16 mouse cellular contexts compared by ENCODE assay signal in genomic region chr12:111385883-111386641, GRCm38 (mm10). TPM values are rescaled to one million over a fixed set of nuclear protein-coding genes. Genes with fewer than 3 reads are reported as not detected.
DNase-seq lines count a peak whose midpoint lies in the region; ATAC-seq and TF ChIP-seq lines count a peak whose summit lies in the region.
"Had no signal": no experiment of that assay in that cellular context is flagged by ENCODE, and none has a peak within 500 bp of the region (broad histone marks: within the 10 kb centered on the region; RNA-seq: fewer than 3 reads in every experiment).

No protein-coding gene starts in this region.

- H3K4me2 ChIP-seq in embryonic facial prominence, embryonic 14.5 days (ENCODE audit: low read depth, low read length), result no peak overlapping the region
- no peak overlapping the region for H3K4me2 ChIP-seq in lung, embryonic 16.5 days (ENCODE audit: low read depth, low read length)
- H3K4me2 ChIP-seq in stomach, embryonic 14.5 days (replicated peaks; ENCODE audit: low read depth, low read length), result no peak overlapping the region
- H3K4me2 ChIP-seq: hindbrain, embryonic 15.5 days; midbrain, embryonic 11.5 days had no signal

- no peaks in the 10 kb centered on the region for H3K9me3 ChIP-seq in embryonic facial prominence, embryonic 14.5 days (ENCODE audit: control insufficient read depth, low read length)
- H3K9me3 ChIP-seq in embryonic facial prominence, embryonic 10.5 days, result no peaks in the 10 kb centered on the region
- no peaks in the 10 kb centered on the region for H3K9me3 ChIP-seq in lung, embryonic 16.5 days (ENCODE audit: control insufficient read depth, low read length)
- no peaks in the 10 kb centered on the region for H3K9me3 ChIP-seq in stomach, embryonic 14.5 days (ENCODE audit: control insufficient read depth, low read depth, low read length)
- H3K9me3 ChIP-seq: hindbrain, embryonic 15.5 days had no signal

- no peak overlapping the region for H3K9ac ChIP-seq in embryonic facial prominence, embryonic 14.5 days (ENCODE audit: low read depth, low read length)
- H3K9ac ChIP-seq in lung, embryonic 16.5 days (ENCODE audit: low read length), result no peak overlapping the region
- no peak overlapping the region for H3K9ac ChIP-seq in stomach, embryonic 14.5 days (replicated peaks; ENCODE audit: low read depth, low read length)
- H3K9ac ChIP-seq: hindbrain, embryonic 15.5 days had no signal

- H3K4me3 ChIP-seq in embryonic facial prominence, embryonic 14.5 days (ENCODE audit: low read depth, low read length), result no peak overlapping the region
- H3K4me3 ChIP-seq in embryonic facial prominence, embryonic 10.5 days, result no peak overlapping the region
- H3K4me3 ChIP-seq in kidney, adult 2 months (ENCODE audit: insufficient read depth, low read depth, low read length), result no peak overlapping the region
- no peak overlapping the region for H3K4me3 ChIP-seq in lung, embryonic 16.5 days (ENCODE audit: low read length)
- no peak overlapping the region for H3K4me3 ChIP-seq in stomach, embryonic 14.5 days (ENCODE audit: low read depth, low read length)
- H3K4me3 ChIP-seq: hindbrain, embryonic 15.5 days; left cerebral cortex, adult 2 months had no signal

- H3K27ac ChIP-seq in embryonic facial prominence, embryonic 14.5 days (replicated peaks; ENCODE audit: low read depth, low read length), result peak overlapping the region; percentile 39; the same call in 1 of the 2 replicates
- H3K27ac ChIP-seq in embryonic facial prominence, embryonic 10.5 days (replicated peaks), result no peak overlapping the region
- peak overlapping the region; percentile 66 for H3K27ac ChIP-seq in kidney, adult 2 months (ENCODE audit: insufficient read depth, low read depth, low read length)
- peak overlapping the region; percentile 71 for H3K27ac ChIP-seq in lung, embryonic 16.5 days (ENCODE audit: low read length)
- H3K27ac ChIP-seq in stomach, embryonic 14.5 days (ENCODE audit: low read length), result no peak overlapping the region; the same call in 1 of the 2 replicates
- H3K27ac ChIP-seq: hindbrain, embryonic 15.5 days; left cerebral cortex, adult 2 months had no signal

- no peak for DNase-seq in embryonic facial prominence, embryonic 14.5 days (ENCODE audit: low spot score)
- DNase-seq in embryonic facial prominence, embryonic 10.5 days (ENCODE audit: low spot score), result no peak
- no peak for DNase-seq in kidney, adult 2 months
- DNase-seq in kidney, adult 8-10 months, result no peak
- no peak for DNase-seq in lung, postnatal 4 days
- DNase-seq in adrenal gland, postnatal 36 days, result no peak
- DNase-seq: cerebellum, postnatal 36 days; thymus, adult 2 months had no signal

- TF ChIP-seq CTCF in kidney, adult 2 months (conservative IDR thresholded peaks at IDR 0.05; ENCODE audit: insufficient read depth, insufficient read length, low read depth, low read length), result no peak

- no peak for TF ChIP-seq POLR2A in kidney, adult 2 months (IDR thresholded peaks at IDR 0.05; ENCODE audit: low read depth, low read length)

- H3K36me3 ChIP-seq in embryonic facial prominence, embryonic 14.5 days (ENCODE audit: control insufficient read depth, insufficient read depth, low read length), result no peaks in the 10 kb centered on the region
- no peaks in the 10 kb centered on the region for H3K36me3 ChIP-seq in embryonic facial prominence, embryonic 10.5 days (replicated peaks)
- no peaks in the 10 kb centered on the region for H3K36me3 ChIP-seq in kidney, adult 2 months (ENCODE audit: control insufficient read depth, insufficient read depth, low read length)
- no peaks in the 10 kb centered on the region for H3K36me3 ChIP-seq in lung, embryonic 16.5 days (ENCODE audit: control insufficient read depth, insufficient read depth, low read length)
- H3K36me3 ChIP-seq in stomach, embryonic 14.5 days (ENCODE audit: control insufficient read depth, insufficient read depth, low read length), result no peaks in the 10 kb centered on the region
- H3K36me3 ChIP-seq: hindbrain, embryonic 15.5 days had no signal

- 80% methylated on average over 13 of the region's 13 CpGs for WGBS in embryonic facial prominence, embryonic 14.5 days
- 89% methylated on average over 13 of the region's 13 CpGs for WGBS in embryonic facial prominence, embryonic 10.5 days
- WGBS in kidney, adult 2 months, result 76% methylated on average over 13 of the region's 13 CpGs
- 78% methylated on average over 13 of the region's 13 CpGs for WGBS in lung, embryonic 16.5 days
- 81% methylated on average over 13 of the region's 13 CpGs for WGBS in stomach, embryonic 14.5 days

- H3K27me3 ChIP-seq in embryonic facial prominence, embryonic 14.5 days (replicated peaks; ENCODE audit: control insufficient read depth, insufficient read depth, low read length), result no peaks in the 10 kb centered on the region
- no peaks in the 10 kb centered on the region for H3K27me3 ChIP-seq in embryonic facial prominence, embryonic 10.5 days (replicated peaks; ENCODE audit: low read depth, poor library complexity, severe bottlenecking)
- no peaks in the 10 kb centered on the region for H3K27me3 ChIP-seq in kidney, adult 2 months (replicated peaks; ENCODE audit: control insufficient read depth, insufficient read depth, low read length)
- no peaks in the 10 kb centered on the region for H3K27me3 ChIP-seq in lung, embryonic 16.5 days (ENCODE audit: control insufficient read depth, insufficient read depth, low read depth, low read length)
- H3K27me3 ChIP-seq in stomach, embryonic 14.5 days (ENCODE audit: control insufficient read depth, insufficient read depth, low read length), result no peaks in the 10 kb centered on the region
- H3K27me3 ChIP-seq: hindbrain, embryonic 15.5 days had no signal

- no peaks in the 10 kb centered on the region for H3K4me1 ChIP-seq in embryonic facial prominence, embryonic 14.5 days (ENCODE audit: control insufficient read depth, insufficient read depth, low read length)
- H3K4me1 ChIP-seq in embryonic facial prominence, embryonic 10.5 days, result peaks cover 10% of the 10 kb centered on the region
- H3K4me1 ChIP-seq in kidney, adult 2 months (ENCODE audit: control insufficient read depth, insufficient read depth, low read length), result peaks cover 14% of the 10 kb centered on the region; the same call in 1 of the 2 replicates
- H3K4me1 ChIP-seq in lung, embryonic 16.5 days (replicated peaks; ENCODE audit: control insufficient read depth, insufficient read depth, low read length), result peaks cover 12% of the 10 kb centered on the region
- H3K4me1 ChIP-seq in stomach, embryonic 14.5 days (ENCODE audit: control insufficient read depth, insufficient read depth, low read length), result 0 out of 2 replicates have a peak, but pooled peaks cover 4% of the 10 kb centered on the region
- H3K4me1 ChIP-seq: hindbrain, embryonic 15.5 days had no signal

- no peak; the same call in 1 of the 2 replicates for ATAC-seq in embryonic facial prominence, embryonic 14.5 days (ENCODE audit: low read depth)
- peak; percentile 29; the same call in 1 of the 2 replicates for ATAC-seq in lung, embryonic 16.5 days (ENCODE audit: low read depth)
- 0 out of 2 replicates have a peak, but pooled peaks have one; percentile 10 for ATAC-seq in stomach, embryonic 14.5 days (ENCODE audit: insufficient number of reproducible peaks, insufficient read depth, low FRiP score, low read depth)
- ATAC-seq: forebrain, embryonic 16.5 days had no signal

RNA-seq across cellular contexts. Expression of gene Cdc42bpb, which starts 8.5 kb away (rescaled TPM):
- polyA plus RNA-seq in embryonic facial prominence, embryonic 14.5 days (2014; fragmentation: Nextera tagmentation; extraction: Ambion mirVana), result 37.7 and 41.5 TPM in 2 replicates
- polyA plus RNA-seq in embryonic facial prominence, embryonic 10.5 days (2016; fragmentation: Nextera tagmentation; extraction: Ambion mirVana), result 32.6 and 32.7 TPM in 2 replicates
- 164 and 208 TPM in 2 replicates for polyA plus RNA-seq in kidney, adult 2 months (2012; rRNA removed)
- 34.4 and 36.1 TPM in 2 replicates for polyA plus RNA-seq in lung, embryonic 16.5 days (2015; fragmentation: Nextera tagmentation; extraction: Ambion mirVana)
- polyA plus RNA-seq in stomach, embryonic 14.5 days (2014; fragmentation: Nextera tagmentation; extraction: Ambion mirVana), result 44.1 and 44.9 TPM in 2 replicates
- 100 to 1,000 TPM; 112 to 153 TPM for total RNA-seq in adrenal gland, postnatal 36 days (2021)

RNA-seq across cellular contexts. Expression of gene Lbhd2, which starts 20.5 kb away (rescaled TPM):
- polyA plus RNA-seq in embryonic facial prominence, embryonic 14.5 days (2014; fragmentation: Nextera tagmentation; extraction: Ambion mirVana), result 5.5 and 5.8 TPM in 2 replicates
- polyA plus RNA-seq in embryonic facial prominence, embryonic 10.5 days (2016; fragmentation: Nextera tagmentation; extraction: Ambion mirVana), result not detected in 2 replicates
- polyA plus RNA-seq in kidney, adult 2 months (2012; rRNA removed), result 0.13 and 0.15 TPM in 2 replicates
- 0.79 and 0.80 TPM in 2 replicates for polyA plus RNA-seq in lung, embryonic 16.5 days (2015; fragmentation: Nextera tagmentation; extraction: Ambion mirVana)
- 0.93 and 1.5 TPM in 2 replicates for polyA plus RNA-seq in stomach, embryonic 14.5 days (2014; fragmentation: Nextera tagmentation; extraction: Ambion mirVana)
- total RNA-seq in adrenal gland, postnatal 36 days (2021), result under 1 TPM in 1 of 2 experiments, not detected in 1; 0.59 TPM
- total RNA-seq: gastrocnemius, postnatal 25 days; liver, adult 2 months had no signal
- polyA plus RNA-seq: liver, adult 2 months; midbrain, embryonic 11.5 days had no signal

RNA-seq across cellular contexts. Expression of gene Exoc3l4, which starts 30.8 kb away (rescaled TPM):
- 8.7 and 9.4 TPM in 2 replicates for polyA plus RNA-seq in embryonic facial prominence, embryonic 14.5 days (2014; fragmentation: Nextera tagmentation; extraction: Ambion mirVana)
- polyA plus RNA-seq in embryonic facial prominence, embryonic 10.5 days (2016; fragmentation: Nextera tagmentation; extraction: Ambion mirVana), result 5.7 and 7.0 TPM in 2 replicates
- 42.9 and 50.5 TPM in 2 replicates for polyA plus RNA-seq in kidney, adult 2 months (2012; rRNA removed)
- 13.0 and 14.5 TPM in 2 replicates for polyA plus RNA-seq in lung, embryonic 16.5 days (2015; fragmentation: Nextera tagmentation; extraction: Ambion mirVana)
- polyA plus RNA-seq in stomach, embryonic 14.5 days (2014; fragmentation: Nextera tagmentation; extraction: Ambion mirVana), result 5.7 and 6.8 TPM in 2 replicates
- 1 to 10 TPM; 4.8 to 6.7 TPM for total RNA-seq in adrenal gland, postnatal 36 days (2021)

RNA-seq across cellular contexts. Expression of gene Tnfaip2, which starts 56.2 kb away (rescaled TPM):
- 9.8 and 11.7 TPM in 2 replicates for polyA plus RNA-seq in embryonic facial prominence, embryonic 14.5 days (2014; fragmentation: Nextera tagmentation; extraction: Ambion mirVana)
- polyA plus RNA-seq in embryonic facial prominence, embryonic 10.5 days (2016; fragmentation: Nextera tagmentation; extraction: Ambion mirVana), result 3.9 and 4.0 TPM in 2 replicates
- polyA plus RNA-seq in kidney, adult 2 months (2012; rRNA removed), result 48.5 and 56.2 TPM in 2 replicates
- 4.0 and 6.9 TPM in 2 replicates for polyA plus RNA-seq in lung, embryonic 16.5 days (2015; fragmentation: Nextera tagmentation; extraction: Ambion mirVana)
- polyA plus RNA-seq in stomach, embryonic 14.5 days (2014; fragmentation: Nextera tagmentation; extraction: Ambion mirVana), result 3.5 and 5.0 TPM in 2 replicates
- 10 to 100 TPM; 13.9 to 14.3 TPM for total RNA-seq in adrenal gland, postnatal 36 days (2021)

Comparison
In these comparisons a context has a peak if more than half of its experiments do, and no peak if none do; other contexts are left out.
1. H3K27ac ChIP-seq: peak in embryonic facial prominence, embryonic 14.5 days (single experiment), kidney, adult 2 months (single experiment) and lung, embryonic 16.5 days (single experiment); none in embryonic facial prominence, embryonic 10.5 days (single experiment) and stomach, embryonic 14.5 days (single experiment).